8 mouse cellular contexts compared by ENCODE assay signal in genomic region chr1:161038968-161039721, GRCm38 (mm10). TPM values are rescaled to one million over a fixed set of nuclear protein-coding genes. Genes with fewer than 3 reads are reported as not detected.
A peak's percentile ranks its signal among the peaks of the same experiment; 100 is the strongest.
DNase-seq lines count a peak whose midpoint lies in the region; ATAC-seq and TF ChIP-seq lines count a peak whose summit lies in the region.

No protein-coding gene starts in this region.

- DNase-seq in lung, postnatal 14 days, result no peak
- DNase-seq in stomach, postnatal 0 days (ENCODE audit: low spot score), result no peak
- DNase-seq in cerebellum, adult 8-10 months, result no peak
- no peak for DNase-seq in cerebellum, adult 11 months
- no peak for DNase-seq in kidney, adult 18-20 months

- peaks cover 11% of the 10 kb centered on the region for H3K4me1 ChIP-seq in lung, embryonic 16.5 days (replicated peaks; ENCODE audit: control insufficient read depth, insufficient read depth, low read length)
- 0 out of 2 replicates have a peak, but pooled peaks cover 6% of the 10 kb centered on the region for H3K4me1 ChIP-seq in embryonic facial prominence, embryonic 15.5 days
- H3K4me1 ChIP-seq in limb, embryonic 15.5 days, result peaks cover 3% of the 10 kb centered on the region; the same call in 1 of the 2 replicates
- no peaks in the 10 kb centered on the region; the same call in 1 of the 2 replicates for H3K4me1 ChIP-seq in stomach, postnatal 0 days (replicated peaks; ENCODE audit: control insufficient read depth, insufficient read depth)

- no peak for TF ChIP-seq EP300 in stomach, postnatal 0 days (optimal IDR thresholded peaks at IDR 0.05)

- H3K36me3 ChIP-seq in lung, embryonic 16.5 days (ENCODE audit: control insufficient read depth, insufficient read depth, low read length), result peaks cover 26% of the 10 kb centered on the region
- H3K36me3 ChIP-seq in embryonic facial prominence, embryonic 15.5 days, result peaks cover 27% of the 10 kb centered on the region
- peaks cover 36% of the 10 kb centered on the region for H3K36me3 ChIP-seq in limb, embryonic 15.5 days
- peaks cover 10% of the 10 kb centered on the region; the same call in 1 of the 2 replicates for H3K36me3 ChIP-seq in stomach, postnatal 0 days (ENCODE audit: control insufficient read depth, insufficient read depth, low read length)

- ATAC-seq in lung, embryonic 16.5 days (ENCODE audit: low read depth), result no peak
- ATAC-seq in embryonic facial prominence, embryonic 15.5 days (ENCODE audit: insufficient number of reproducible peaks, low FRiP score, low TSS enrichment, low read depth), result no peak
- ATAC-seq in limb, embryonic 15.5 days (ENCODE audit: insufficient number of reproducible peaks, low FRiP score, low TSS enrichment, low read depth), result no peak
- ATAC-seq in stomach, postnatal 0 days (ENCODE audit: low FRiP score, low TSS enrichment), result no peak

- 12% methylated on average over 3 of the region's 3 CpGs for WGBS in lung, embryonic 16.5 days
- WGBS in embryonic facial prominence, embryonic 15.5 days, result 12% methylated on average over 3 of the region's 3 CpGs
- 14% methylated on average over 3 of the region's 3 CpGs for WGBS in limb, embryonic 15.5 days
- WGBS in stomach, postnatal 0 days, result 18% methylated on average over 3 of the region's 3 CpGs

- TF ChIP-seq CTCF in stomach, postnatal 0 days (IDR thresholded peaks at IDR 0.05; ENCODE audit: low read depth), result no peak

- no peak overlapping the region for H3K4me3 ChIP-seq in lung, embryonic 16.5 days (ENCODE audit: low read length)
- no peak overlapping the region for H3K4me3 ChIP-seq in embryonic facial prominence, embryonic 15.5 days (replicated peaks)
- no peak overlapping the region for H3K4me3 ChIP-seq in limb, embryonic 15.5 days
- H3K4me3 ChIP-seq in stomach, postnatal 0 days (ENCODE audit: low read depth, low read length), result no peak overlapping the region

- H3K4me2 ChIP-seq in lung, embryonic 16.5 days (ENCODE audit: low read depth, low read length), result no peak overlapping the region
- no peak overlapping the region for H3K4me2 ChIP-seq in embryonic facial prominence, embryonic 15.5 days (replicated peaks)
- H3K4me2 ChIP-seq in limb, embryonic 15.5 days, result no peak overlapping the region
- no peak overlapping the region for H3K4me2 ChIP-seq in stomach, postnatal 0 days (replicated peaks; ENCODE audit: low read depth)

- no peak overlapping the region for H3K9ac ChIP-seq in lung, embryonic 16.5 days (ENCODE audit: low read length)
- no peak overlapping the region for H3K9ac ChIP-seq in embryonic facial prominence, embryonic 15.5 days
- H3K9ac ChIP-seq in limb, embryonic 15.5 days, result no peak overlapping the region
- no peak overlapping the region for H3K9ac ChIP-seq in stomach, postnatal 0 days (ENCODE audit: low read length)

- peak overlapping the region; percentile 24; the same call in 1 of the 2 replicates for H3K27ac ChIP-seq in lung, embryonic 16.5 days (ENCODE audit: low read length)
- H3K27ac ChIP-seq in embryonic facial prominence, embryonic 15.5 days (replicated peaks), result peak overlapping the region; percentile 69
- H3K27ac ChIP-seq in limb, embryonic 15.5 days, result peak overlapping the region; percentile 76
- peak overlapping the region; percentile 25; the same call in 1 of the 2 replicates for H3K27ac ChIP-seq in stomach, postnatal 0 days (replicated peaks)

- no peaks in the 10 kb centered on the region for H3K9me3 ChIP-seq in lung, embryonic 16.5 days (ENCODE audit: control insufficient read depth, low read length)
- H3K9me3 ChIP-seq in embryonic facial prominence, embryonic 15.5 days (replicated peaks), result no peaks in the 10 kb centered on the region
- H3K9me3 ChIP-seq in limb, embryonic 15.5 days, result no peaks in the 10 kb centered on the region
- no peaks in the 10 kb centered on the region for H3K9me3 ChIP-seq in stomach, postnatal 0 days (ENCODE audit: control insufficient read depth, low read length)

- H3K27me3 ChIP-seq in lung, embryonic 16.5 days (ENCODE audit: control insufficient read depth, insufficient read depth, low read depth, low read length), result no peaks in the 10 kb centered on the region
- no peaks in the 10 kb centered on the region for H3K27me3 ChIP-seq in embryonic facial prominence, embryonic 15.5 days
- no peaks in the 10 kb centered on the region for H3K27me3 ChIP-seq in limb, embryonic 15.5 days
- no peaks in the 10 kb centered on the region for H3K27me3 ChIP-seq in stomach, postnatal 0 days (ENCODE audit: control insufficient read depth, insufficient read depth, low read length)

RNA-seq across cellular contexts. Expression of gene Zbtb37, which starts 4.5 kb away (rescaled TPM):
- 7.5 and 12.2 TPM in 2 replicates for polyA plus RNA-seq in lung, embryonic 16.5 days (2015; fragmentation: Nextera tagmentation; extraction: Ambion mirVana)
- 7.8 and 8.1 TPM in 2 replicates for polyA plus RNA-seq in embryonic facial prominence, embryonic 15.5 days (2015; fragmentation: Nextera tagmentation; extraction: Ambion mirVana)
- polyA plus RNA-seq in limb, embryonic 15.5 days (2015; fragmentation: Nextera tagmentation; extraction: Ambion mirVana), result 7.9 and 8.4 TPM in 2 replicates
- 2.2 and 2.8 TPM in 2 replicates for polyA plus RNA-seq in stomach, postnatal 0 days (2015; fragmentation: Nextera tagmentation; extraction: Ambion mirVana)

RNA-seq across cellular contexts. Expression of gene Dars2, which starts 31.3 kb away (rescaled TPM):
- polyA plus RNA-seq in lung, embryonic 16.5 days (2015; fragmentation: Nextera tagmentation; extraction: Ambion mirVana), result 30.8 and 31.8 TPM in 2 replicates
- 24.5 and 29.5 TPM in 2 replicates for polyA plus RNA-seq in embryonic facial prominence, embryonic 15.5 days (2015; fragmentation: Nextera tagmentation; extraction: Ambion mirVana)
- polyA plus RNA-seq in limb, embryonic 15.5 days (2015; fragmentation: Nextera tagmentation; extraction: Ambion mirVana), result 26.2 and 26.7 TPM in 2 replicates
- 15.9 and 16.2 TPM in 2 replicates for polyA plus RNA-seq in stomach, postnatal 0 days (2015; fragmentation: Nextera tagmentation; extraction: Ambion mirVana)

RNA-seq across cellular contexts. Expression of gene Cenpl, which starts 31.4 kb away (rescaled TPM):
- 37.8 and 38.3 TPM in 2 replicates for polyA plus RNA-seq in lung, embryonic 16.5 days (2015; fragmentation: Nextera tagmentation; extraction: Ambion mirVana)
- 25.9 and 28.9 TPM in 2 replicates for polyA plus RNA-seq in embryonic facial prominence, embryonic 15.5 days (2015; fragmentation: Nextera tagmentation; extraction: Ambion mirVana)
- 25.5 and 26.4 TPM in 2 replicates for polyA plus RNA-seq in limb, embryonic 15.5 days (2015; fragmentation: Nextera tagmentation; extraction: Ambion mirVana)
- polyA plus RNA-seq in stomach, postnatal 0 days (2015; fragmentation: Nextera tagmentation; extraction: Ambion mirVana), result 9.6 and 10.2 TPM in 2 replicates

Comparison
In these comparisons a context has a peak if more than half of its experiments do, and no peak if none do; other contexts are left out.
1. H3K27ac ChIP-seq: peak in every context shown above with its lines; median percentile 76 in limb, embryonic 15.5 days; 69 in embryonic facial prominence, embryonic 15.5 days; 25 in stomach, postnatal 0 days; 24 in lung, embryonic 16.5 days.